Mouse (Mus musculus) heart, adult 2 months (tissue): Measurements from ENCODE around the gene Zbtb7b.

Experiments used
- EP300 ChIP-seq: fragments of 200-500 bp; IDR thresholded peaks from 2 replicates; pipeline ENCODE4 v1.6.1; 2011; ENCODE audit warnings: low read depth, low read length, control low read depth; ENCODE audit not compliant: insufficient read depth
- POLR2A ChIP-seq: fragments of 200-500 bp; IDR thresholded peaks from 2 replicates; pipeline ENCODE4 v1.6.1; 2011; ENCODE audit warnings: mild to moderate bottlenecking, low read depth, low read length, control low read depth; ENCODE audit not compliant: insufficient read depth

DNA sequence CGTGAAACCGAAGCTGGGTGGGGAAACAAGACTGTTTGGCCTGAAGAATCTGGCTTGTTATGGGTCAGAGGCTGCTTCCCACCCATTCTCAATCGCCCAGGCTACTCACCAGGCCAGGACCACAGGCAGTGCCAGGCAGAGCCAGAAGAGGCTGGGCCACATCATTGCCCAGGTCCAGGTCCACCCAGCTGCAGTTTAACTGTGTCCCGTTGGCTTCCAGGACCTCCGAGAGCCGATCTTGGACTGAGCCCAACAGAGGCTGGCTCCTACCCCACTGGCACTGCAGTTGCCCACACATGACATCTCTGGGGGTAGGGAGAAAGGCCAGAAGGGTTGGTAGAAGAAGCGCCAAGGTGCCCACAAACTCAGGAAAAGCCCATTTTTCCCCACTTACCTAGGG is 51.3 kb downstream of the Zbtb7b start:
- TF ChIP-seq EP300 (no peak), POLR2A (no peak)
